Mouse (Mus musculus): ENCODE measurements around the gene Pla2g10. TPM values are rescaled to one million over a fixed set of nuclear protein-coding genes. Genes with fewer than 3 reads are reported as not detected.

The Pla2g10 gene
- total RNA-seq, 2 experiments from 2014 or later, result not detected

Other genes starting within 250 kb of the Pla2g10 start
- gene Parn, start 62.8 kb downstream of the Pla2g10 start, total RNA-seq (2021), result 10 to 100 TPM; 13.8 to 14.1 TPM
- 10 to 100 TPM; 43.0 to 48.4 TPM for gene Bfar, start 59.1 kb downstream of the Pla2g10 start, total RNA-seq (2021)
- gene 3110001I22Rik, start 59.1 kb downstream of the Pla2g10 start, total RNA-seq (2021), result 1 to 10 TPM; 2.5 to 3.8 TPM
- 10 to 100 TPM; 35.5 to 36.8 TPM for gene Rrn3, start 49.7 kb upstream of the Pla2g10 start, total RNA-seq (2021)
- 10 to 100 TPM; 49.7 to 50.1 TPM for gene Ntan1, start 87.9 kb upstream of the Pla2g10 start, total RNA-seq (2021)
- 10 to 100 TPM; 69.7 to 72.4 TPM for gene Pdxdc1, start 172.1 kb upstream of the Pla2g10 start, total RNA-seq (2021)
- under 1 TPM; 0.59 to 0.79 TPM for gene Mpv17l, start 172.2 kb upstream of the Pla2g10 start, total RNA-seq (2021)

Measured in heart, postnatal 14 days (tissue).